Mouse (Mus musculus) bone marrow macrophage, adult 2 months (primary cell): ENCODE measurements at regions not wholly inside any gene's neighbourhood (a gene's known extent, or its start where the extent isn't known, plus 50 kb on each side); places are given as distances from the start of the nearest gene placed in this dataset.

ENCODE experiments used
- H3K27ac ChIP-seq: 2 replicates; pipeline ENCODE4 v1.5.1; 2012; ENCODE audit warnings: low read depth, low read length; ENCODE audit not compliant: insufficient read depth
- H3K4me1 ChIP-seq: 2 replicates; pipeline ENCODE4 v1.6.1; 2012; ENCODE audit warnings: low read length; ENCODE audit not compliant: control insufficient read depth, insufficient read depth
- H3K4me3 ChIP-seq: 2 replicates; pipeline ENCODE4 v1.5.1; 2012; ENCODE audit warnings: mild to moderate bottlenecking, low read length, moderate library complexity; ENCODE audit not compliant: insufficient read depth
- CTCF ChIP-seq: IDR thresholded peaks from 2 replicates; pipeline ENCODE4 v1.5.1; 2012; ENCODE audit warnings: low read depth, mild to moderate bottlenecking, low read length, moderate library complexity
- POLR2A ChIP-seq: IDR thresholded peaks from 2 replicates; pipeline ENCODE4 v1.6.1; 2012; ENCODE audit warnings: mild to moderate bottlenecking, low read depth, low read length, borderline replicate concordance

DNA sequence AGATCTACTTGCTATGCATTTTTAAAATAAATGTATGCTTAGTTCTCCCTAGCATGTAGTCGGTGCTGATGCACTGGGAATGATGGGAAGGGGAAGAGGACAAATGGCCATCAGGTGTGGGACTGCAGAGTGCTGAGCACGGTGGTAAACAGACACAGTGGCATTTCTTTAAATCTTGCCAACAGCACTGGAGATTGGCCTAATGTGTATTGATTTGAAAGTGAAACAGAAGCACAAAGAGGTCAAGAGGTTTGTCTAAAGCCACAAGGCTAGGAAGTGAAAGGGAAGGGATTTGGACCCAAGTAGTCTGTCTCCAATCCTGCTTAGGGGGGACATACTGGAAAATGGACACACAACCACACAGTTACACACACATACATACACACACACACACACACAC is 88.2 kb downstream of the Hif1an start:
- TF ChIP-seq CTCF (no peak), POLR2A (no peak)
- Histone ChIP-seq H3K4me1 (no peaks in the 10 kb centered on the region), H3K4me3 (no peak overlapping the region), H3K27ac (no peak overlapping the region)

- TF ChIP-seq POLR2A (no peak), CTCF (0 out of 2 replicates have a peak, but pooled peaks have one; percentile 5)
- Histone ChIP-seq H3K4me1 (no peaks in the 10 kb centered on the region), H3K4me3 (no peak overlapping the region), H3K27ac (no peak overlapping the region)
Measured at GRCm38 (mm10) chr19:44651605-44652004, 89.0 kb downstream of the Hif1an start.

- no peaks in the 10 kb centered on the region for H3K4me1 ChIP-seq
- H3K4me3 ChIP-seq: no peak overlapping the region
- no peak overlapping the region for H3K27ac ChIP-seq
- peak; percentile 29; the same call in 1 of the 2 replicates for TF ChIP-seq CTCF
- TF ChIP-seq POLR2A: no peak
Measured at GRCm38 (mm10) chr19:44655719-44656118, 93.1 kb downstream of the Hif1an start.

GRCm38 (mm10) chr19:44659316-44659715 is 96.5 kb upstream of the Pax2 start:
- no peak overlapping the region for H3K27ac ChIP-seq
- H3K4me3 ChIP-seq: no peak overlapping the region
- TF ChIP-seq CTCF (no peak), POLR2A (no peak)
- no peaks in the 10 kb centered on the region for H3K4me1 ChIP-seq

DNA sequence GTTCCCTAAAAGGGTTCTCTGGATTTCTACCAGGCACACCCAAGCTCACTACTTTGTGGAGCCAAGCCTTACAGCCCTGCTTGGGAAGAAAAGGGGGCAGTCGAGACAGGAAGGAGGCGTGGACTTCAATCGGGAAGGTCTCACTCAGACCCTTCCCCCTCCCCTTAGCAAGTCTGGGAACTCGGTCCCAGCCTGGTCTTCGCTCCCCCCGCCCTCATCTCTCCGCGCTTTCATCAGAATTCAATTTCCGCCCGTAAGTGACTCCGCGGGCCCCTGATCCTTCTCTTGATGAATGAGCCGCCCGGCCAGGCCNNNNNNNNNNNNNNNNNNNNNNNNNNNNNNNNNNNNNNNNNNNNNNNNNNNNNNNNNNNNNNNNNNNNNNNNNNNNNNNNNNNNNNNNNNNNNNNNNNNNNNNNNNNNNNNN is 86.3 kb upstream of the Pax2 start:
- H3K27ac ChIP-seq: no peak overlapping the region
- H3K4me1 ChIP-seq: no peaks in the 10 kb centered on the region
- no peak for TF ChIP-seq POLR2A
- TF ChIP-seq CTCF: no peak
- H3K4me3 ChIP-seq: no peak overlapping the region

DNA sequence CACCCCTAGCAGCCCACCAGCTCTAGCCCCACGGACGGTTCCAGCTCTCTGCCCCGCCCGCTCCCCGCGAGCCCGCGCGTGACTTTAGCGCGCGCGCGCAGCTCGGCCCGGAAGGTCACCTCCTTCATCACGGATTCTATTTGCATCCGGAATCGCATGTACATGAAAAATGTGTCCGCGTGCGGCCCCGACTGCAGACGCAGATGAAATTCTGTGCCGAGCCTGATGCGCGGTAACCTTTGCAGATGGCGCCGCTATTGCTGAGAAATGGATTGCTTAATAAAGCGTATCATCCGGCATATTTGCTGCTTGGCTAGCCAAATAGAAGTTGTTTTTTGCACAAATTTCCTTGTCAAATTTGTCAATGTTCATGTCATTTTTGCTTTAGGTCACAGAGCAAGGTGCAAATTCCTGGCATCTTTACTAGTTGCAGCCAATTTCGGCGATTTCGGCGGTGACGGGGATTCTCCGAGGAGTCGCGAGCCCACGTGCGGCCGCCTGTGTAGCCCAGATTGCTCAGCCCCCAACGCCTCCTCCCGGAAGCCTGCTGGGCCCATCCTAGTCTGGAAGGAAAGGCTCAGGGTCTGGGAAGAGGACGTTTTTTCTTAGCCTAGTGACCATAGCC is 81.1 kb upstream of the Pax2 start:
- Histone ChIP-seq H3K27ac (no peak overlapping the region), H3K4me1 (no peaks in the 10 kb centered on the region), H3K4me3 (no peak overlapping the region)
- TF ChIP-seq CTCF: no peak
- TF ChIP-seq POLR2A: no peak

DNA sequence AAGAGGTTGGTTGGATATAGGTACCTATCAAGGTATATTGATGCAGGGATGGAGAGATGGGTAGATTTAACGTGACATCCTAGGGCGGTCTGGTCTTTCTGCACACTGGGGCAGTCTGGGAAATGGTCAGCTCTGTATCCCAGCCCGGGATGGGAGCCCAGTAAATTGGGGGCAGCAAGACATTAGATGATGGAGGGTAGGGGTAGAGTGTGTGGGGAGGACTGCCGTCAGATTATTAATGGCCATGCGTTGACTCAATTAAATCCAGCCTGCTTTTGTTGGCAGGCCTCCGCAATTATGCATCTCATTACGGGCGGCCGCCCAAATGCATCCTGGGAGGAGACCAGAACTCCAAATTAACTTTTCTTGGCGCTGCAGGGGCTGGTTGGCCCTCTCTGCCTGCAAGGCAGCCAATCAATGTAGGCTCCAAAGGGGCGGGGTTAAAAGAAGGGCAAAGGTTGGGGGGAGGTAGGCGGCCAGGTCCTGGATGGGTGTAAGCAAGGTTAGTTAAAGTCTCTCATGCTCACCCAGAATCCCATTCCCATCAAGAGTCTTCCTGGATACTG is 79.2 kb upstream of the Pax2 start:
- Histone ChIP-seq H3K27ac (no peak overlapping the region), H3K4me1 (no peaks in the 10 kb centered on the region), H3K4me3 (no peak overlapping the region)
- TF ChIP-seq POLR2A: no peak
- no peak for TF ChIP-seq CTCF

- no peak overlapping the region for H3K27ac ChIP-seq
- no peaks in the 10 kb centered on the region for H3K4me1 ChIP-seq
- TF ChIP-seq POLR2A (no peak), CTCF (no peak)
- no peak overlapping the region for H3K4me3 ChIP-seq
Measured at GRCm38 (mm10) chr19:44677295-44677694, 78.5 kb upstream of the Pax2 start.

GRCm38 (mm10) chr19:44678686-44679085 is 77.2 kb upstream of the Pax2 start:
- TF ChIP-seq POLR2A (no peak), CTCF (no peak)
- Histone ChIP-seq H3K4me1 (no peaks in the 10 kb centered on the region), H3K4me3 (no peak overlapping the region), H3K27ac (no peak overlapping the region)

DNA sequence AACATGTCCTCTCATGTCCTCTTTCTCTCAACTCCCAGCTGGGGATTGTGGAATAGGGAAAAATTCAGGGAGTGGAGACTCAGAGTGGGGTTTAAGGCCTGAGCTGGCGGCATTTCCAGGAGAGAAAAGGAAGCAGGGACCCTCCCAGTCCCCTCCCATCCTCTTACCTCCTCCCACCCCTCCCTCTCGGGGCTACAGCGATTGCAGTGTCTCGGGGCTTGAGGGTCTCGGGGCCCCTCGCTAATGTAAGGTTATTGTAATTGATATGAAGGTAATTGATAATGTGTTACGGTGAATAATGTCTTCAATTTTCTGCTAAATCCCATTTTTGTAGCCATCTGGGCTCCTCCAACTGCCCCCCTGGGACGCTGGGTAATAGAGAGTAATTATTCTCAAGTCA is 74.2 kb upstream of the Pax2 start:
- Histone ChIP-seq H3K27ac (no peak overlapping the region), H3K4me1 (no peaks in the 10 kb centered on the region), H3K4me3 (no peak overlapping the region)
- no peak for TF ChIP-seq CTCF
- TF ChIP-seq POLR2A: no peak
